Mouse (Mus musculus) spleen, postnatal 0 days (tissue): Measurements from ENCODE around the gene Fut2. TPM values are rescaled to one million over a fixed set of nuclear protein-coding genes. Genes with fewer than 3 reads are reported as not detected.

Experiments
- polyA plus RNA-seq: library from polyadenylated mRNA; unstranded; fragments of >200 nt; fragmentation: Nextera tagmentation; extraction: Ambion mirVana; gene quantifications from 2 replicates; pipeline ENCODE4 v1.2.1, GENCODE M21; 2015

Fut2 gene
- 0.10 and 0.32 TPM in 2 replicates for polyA plus RNA-seq

DNA sequence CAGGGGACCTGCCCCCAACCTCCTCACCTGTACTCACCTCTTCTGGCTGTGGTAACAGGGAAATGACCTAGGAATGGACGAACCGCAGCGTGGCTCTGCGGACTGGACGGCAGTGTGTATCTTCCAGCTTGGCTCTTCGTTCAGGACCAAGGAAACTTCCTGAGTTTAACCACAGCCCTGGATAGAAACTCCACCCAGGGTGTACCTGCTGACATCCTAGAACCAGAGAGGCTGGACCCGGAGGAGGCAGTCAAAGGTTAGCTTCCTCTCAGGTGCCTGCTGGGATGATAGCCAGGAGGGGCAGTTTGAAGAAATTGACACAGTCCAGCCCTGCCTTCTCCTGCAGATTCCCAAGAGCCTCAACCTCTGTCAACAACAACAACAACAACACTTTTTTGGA is at the start of gene Fut2:
Gene Fut2, minus strand, starts transcription at position 234 of the 400 bp plus-strand sequence.

GRCm38 (mm10) chr7:45715090-45715708 is 49.0 kb upstream of the Fut2 start, which contains the start of gene Rpl18:
Rpl18 (plus strand) TSS chr7:45715457.

GRCm38 (mm10) chr7:45704730-45705442 is 38.7 kb upstream of the Fut2 start, which contains the start of gene Dbp:
Dbp (plus strand) TSS chr7:45705088.

DNA sequence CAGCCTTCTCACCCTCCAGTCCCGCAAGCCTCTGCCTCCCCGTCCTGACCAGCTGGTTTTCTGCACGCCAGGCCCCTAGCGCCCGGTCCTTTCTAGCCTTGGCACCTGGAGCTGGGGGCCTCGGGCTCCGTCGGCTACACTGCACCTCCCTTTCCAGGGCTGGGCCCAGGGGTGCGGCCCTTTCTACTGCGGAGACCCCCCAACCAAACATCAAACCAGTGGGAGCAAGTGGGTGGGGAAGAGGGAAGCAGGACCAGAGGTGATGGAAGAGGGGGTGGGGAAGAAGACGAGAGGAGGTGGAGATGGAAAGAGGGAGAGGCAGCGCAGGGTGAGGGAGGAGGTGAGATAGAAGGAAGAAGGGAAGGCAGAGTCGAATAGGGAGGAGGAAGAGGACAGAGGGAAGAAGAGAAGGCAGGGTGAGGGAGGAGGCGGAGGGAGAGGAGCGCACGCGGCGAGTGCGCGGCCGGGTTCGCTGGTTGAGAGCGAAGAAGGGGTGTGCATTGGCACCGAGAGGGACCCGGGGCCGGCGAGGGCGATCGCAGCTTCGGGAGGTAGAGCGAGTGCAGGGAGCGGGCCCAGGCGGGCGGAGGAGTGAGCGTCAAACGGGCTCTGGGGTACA is 33.4 kb upstream of the Fut2 start, which contains the start of gene Car11:
Gene Car11, plus strand, starts transcription at position 321 of the 619 bp plus-strand sequence.

DNA sequence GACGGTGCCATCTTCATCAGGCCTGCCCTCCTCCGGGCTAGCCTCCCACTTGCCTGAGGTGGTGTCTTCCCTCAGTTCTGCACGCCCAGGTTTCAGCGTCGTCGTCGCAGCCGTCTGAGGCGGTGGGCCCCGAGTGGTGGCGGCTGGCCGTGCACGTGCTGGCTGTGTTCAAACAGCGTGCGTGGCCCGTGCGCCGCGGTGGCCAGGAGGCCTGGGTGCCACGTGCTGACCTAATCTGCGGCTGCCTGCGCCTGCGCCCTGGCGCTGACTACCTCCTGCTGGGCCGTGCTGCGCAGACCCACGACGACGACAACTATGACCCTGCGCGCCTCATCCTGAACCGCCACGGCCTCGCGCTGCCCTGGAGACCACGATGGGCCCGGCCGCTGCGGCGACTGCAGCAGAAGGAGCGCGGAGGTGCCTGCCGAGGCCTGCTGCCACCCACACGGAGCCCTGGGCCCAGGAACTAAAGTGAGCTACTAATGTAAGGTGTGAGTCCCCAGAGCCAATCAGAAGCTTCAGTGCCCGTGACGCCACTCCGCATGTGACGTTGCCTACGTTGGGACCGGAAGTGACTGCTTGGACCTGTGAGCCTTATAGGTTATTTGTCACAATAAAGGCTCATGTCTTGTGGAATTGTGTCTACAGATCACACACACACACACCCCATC is 27.9 kb upstream of the Fut2 start, which contains the start of gene Sec1:
Gene Sec1, minus strand, starts transcription at position 482 of the 671 bp plus-strand sequence.

GRCm38 (mm10) chr7:45683396-45684050 is 17.3 kb upstream of the Fut2 start, which contains the start of gene Ntn5:
Ntn5 (plus strand) TSS chr7:45684022.

DNA sequence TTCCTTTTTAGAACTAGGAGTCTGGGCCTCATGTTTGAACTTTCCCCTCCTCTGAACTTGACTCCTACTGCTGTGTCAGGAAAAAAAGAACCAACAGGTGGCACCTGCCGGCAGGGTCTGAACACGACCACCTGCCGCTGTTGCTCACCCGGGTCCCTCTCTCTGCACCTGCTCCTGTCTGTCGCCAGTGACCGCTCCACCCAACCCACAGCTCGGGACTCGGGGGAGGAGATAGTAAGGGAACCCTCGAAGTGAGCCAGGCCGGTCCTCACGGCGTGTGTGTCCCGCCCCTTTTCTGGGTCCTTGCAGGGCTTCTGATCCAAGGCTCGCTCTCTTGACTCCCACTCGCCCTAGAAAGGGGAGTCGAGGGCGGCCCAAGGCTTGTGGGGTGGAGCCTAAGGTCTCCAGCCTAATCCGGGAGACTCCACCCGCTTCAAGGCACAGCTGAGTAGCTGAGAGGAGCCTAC is 26.6 kb downstream of the Fut2 start, which contains the start of gene Mamstr:
Gene Mamstr, plus strand, starts transcription at position 417 of the 467 bp plus-strand sequence.

DNA sequence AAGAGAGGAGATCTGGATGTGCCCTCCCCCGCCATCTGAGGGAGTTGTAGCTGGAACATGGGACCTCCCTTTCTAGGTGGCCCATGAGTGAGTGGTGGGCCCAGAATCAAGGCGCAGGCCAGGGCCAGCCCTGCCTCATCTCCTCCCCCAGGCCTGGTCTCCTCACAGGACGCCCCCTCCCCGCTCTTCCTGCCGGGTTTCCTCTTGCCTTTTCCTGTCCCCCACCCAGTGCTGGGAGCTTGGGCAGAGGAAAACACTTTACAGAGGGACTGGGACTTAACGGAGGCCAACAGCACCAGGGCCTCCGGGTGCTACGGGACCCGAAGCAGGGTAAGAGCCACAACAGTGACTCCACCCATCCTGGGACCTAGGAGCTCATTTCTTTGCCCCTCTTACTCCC is 38.9 kb downstream of the Fut2 start, which contains the start of gene Rasip1:
Gene Rasip1, plus strand, starts transcription at position 228 of the 400 bp plus-strand sequence.

DNA sequence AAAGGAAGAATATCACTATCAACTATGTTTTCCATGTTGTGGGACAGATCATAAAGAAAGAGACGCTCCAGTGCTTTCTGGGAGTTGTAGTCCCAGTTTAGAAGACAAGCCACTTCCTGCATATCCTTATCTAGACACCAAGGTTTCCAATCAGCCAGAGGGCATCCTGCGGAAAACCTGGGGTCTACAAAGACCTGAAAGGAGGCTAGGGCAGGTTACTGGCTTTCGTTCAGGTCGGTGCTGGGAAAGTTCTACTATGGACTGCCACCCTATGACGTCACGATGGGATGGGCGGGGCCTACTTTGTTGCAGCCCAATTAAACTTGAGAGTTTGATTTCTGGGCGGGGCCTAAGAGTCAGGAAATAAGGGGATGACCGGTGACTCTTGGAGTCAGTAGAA is 44.8 kb downstream of the Fut2 start, which contains the start of gene Izumo1:
Gene Izumo1, plus strand, starts transcription at position 369 of the 400 bp plus-strand sequence.

DNA sequence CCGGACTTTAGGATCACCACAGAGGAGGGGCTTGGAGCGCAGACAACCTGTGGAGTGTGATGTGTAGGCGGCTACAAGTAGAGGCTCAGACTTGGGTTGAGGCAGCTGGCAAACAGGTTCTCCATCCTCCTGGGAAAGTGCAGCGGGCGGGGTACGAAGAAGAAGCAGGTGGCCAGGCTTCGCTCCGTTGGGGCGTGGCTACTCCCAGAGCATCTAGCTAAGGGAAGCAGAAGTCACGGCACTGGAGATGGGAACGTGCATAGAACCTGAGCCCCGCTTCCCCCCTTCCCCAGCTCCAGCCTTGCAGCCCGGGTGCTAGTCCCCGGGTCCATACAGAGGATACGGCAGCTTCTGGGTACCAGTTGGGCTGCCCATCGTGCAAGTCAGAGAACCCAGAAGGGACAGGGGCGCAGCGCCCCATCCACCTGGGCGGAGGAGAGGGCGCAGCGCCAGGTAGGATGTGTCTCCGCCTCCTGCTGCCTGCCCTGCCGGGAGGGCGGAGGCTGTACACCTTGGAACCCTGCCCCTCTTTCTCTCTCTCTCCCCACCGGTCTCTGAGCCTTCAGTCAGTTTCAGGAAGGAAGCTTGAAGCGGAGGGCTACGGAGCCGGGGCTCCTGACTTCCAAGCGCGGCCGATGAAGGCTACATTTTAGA is 49.0 kb downstream of the Fut2 start, which contains the start of gene Fut1:
Gene Fut1, plus strand, starts transcription at position 248 of the 654 bp plus-strand sequence.

Other genes with a start within 250 kb of the Fut2 start
- not detected in 2 replicates for gene Lhb, start 245.6 kb downstream of the Fut2 start, polyA plus RNA-seq
- gene Gys1, start 231.6 kb downstream of the Fut2 start, polyA plus RNA-seq: 5.7 and 6.9 TPM in 2 replicates
- gene Ruvbl2, start 228.3 kb downstream of the Fut2 start, polyA plus RNA-seq: 97.6 and 107 TPM in 2 replicates
- 4,601 and 4,690 TPM in 2 replicates for gene Ftl1, start 206.5 kb downstream of the Fut2 start, polyA plus RNA-seq
- gene Bax, start 199.5 kb downstream of the Fut2 start, polyA plus RNA-seq: 119 TPM in 2 replicates
- gene Tulp2, start 184.5 kb downstream of the Fut2 start, polyA plus RNA-seq: 0.73 and 0.78 TPM in 2 replicates
- not detected in 2 replicates for gene Gm45808, start 179.6 kb downstream of the Fut2 start, polyA plus RNA-seq
- gene Dhdh, start 177.6 kb downstream of the Fut2 start, polyA plus RNA-seq: 2.0 and 2.8 TPM in 2 replicates
- gene Nucb1, start 156.0 kb downstream of the Fut2 start, polyA plus RNA-seq: 129 and 141 TPM in 2 replicates
- 173 and 199 TPM in 2 replicates for gene Ppp1r15a, start 140.1 kb downstream of the Fut2 start, polyA plus RNA-seq
- gene Plekha4, start 140.1 kb downstream of the Fut2 start, polyA plus RNA-seq: 1.6 and 2.5 TPM in 2 replicates
- gene Hsd17b14, start 111.5 kb downstream of the Fut2 start, polyA plus RNA-seq: 1.5 and 1.7 TPM in 2 replicates
- gene Bcat2, start 96.2 kb downstream of the Fut2 start, polyA plus RNA-seq: 47.3 and 52.6 TPM in 2 replicates
- gene Fgf21, start 50.9 kb downstream of the Fut2 start, polyA plus RNA-seq: 0.13 TPM in 1 of 2 replicates, not detected in the other
- not detected in 2 replicates for gene Fut1, start 49.1 kb downstream of the Fut2 start, polyA plus RNA-seq
- 0.06 TPM in 1 of 2 replicates, not detected in the other for gene Izumo1, start 44.6 kb downstream of the Fut2 start, polyA plus RNA-seq
- gene Rasip1, start 38.9 kb downstream of the Fut2 start, polyA plus RNA-seq: 7.4 and 9.0 TPM in 2 replicates
- gene Mamstr, start 26.4 kb downstream of the Fut2 start, polyA plus RNA-seq: 2.5 and 3.1 TPM in 2 replicates
- gene Ntn5, start 17.6 kb upstream of the Fut2 start, polyA plus RNA-seq: not detected in 2 replicates
- gene Sec1, start 28.0 kb upstream of the Fut2 start, polyA plus RNA-seq: 0.10 TPM in 1 of 2 replicates, not detected in the other
- gene Car11, start 33.4 kb upstream of the Fut2 start, polyA plus RNA-seq: 0.72 and 1.8 TPM in 2 replicates
- gene Dbp, start 38.7 kb upstream of the Fut2 start, polyA plus RNA-seq: 2.1 and 2.9 TPM in 2 replicates
- 888 and 898 TPM in 2 replicates for gene Rpl18, start 49.1 kb upstream of the Fut2 start, polyA plus RNA-seq
- 9.7 and 11.7 TPM in 2 replicates for gene Sphk2, start 51.6 kb upstream of the Fut2 start, polyA plus RNA-seq
- gene Fam83e, start 54.8 kb upstream of the Fut2 start, polyA plus RNA-seq: 0.29 and 0.65 TPM in 2 replicates
- gene Spaca4, start 59.4 kb upstream of the Fut2 start, polyA plus RNA-seq: not detected in 2 replicates
- 0.24 TPM in 1 of 2 replicates, not detected in the other for gene Lmtk3, start 117.3 kb upstream of the Fut2 start, polyA plus RNA-seq
- 0.42 and 0.79 TPM in 2 replicates for gene Sult2b1, start 118.3 kb upstream of the Fut2 start, polyA plus RNA-seq
- 36.4 and 37.5 TPM in 2 replicates for gene Cyth2, start 148.2 kb upstream of the Fut2 start, polyA plus RNA-seq
- 0.18 and 0.21 TPM in 2 replicates for gene Kcnj14, start 158.4 kb upstream of the Fut2 start, polyA plus RNA-seq
- 30.0 and 31.3 TPM in 2 replicates for gene Grwd1, start 164.6 kb upstream of the Fut2 start, polyA plus RNA-seq
- 24.3 and 27.4 TPM in 2 replicates for gene Kdelr1, start 206.4 kb upstream of the Fut2 start, polyA plus RNA-seq
- 0.19 and 0.33 TPM in 2 replicates for gene Grin2d, start 212.0 kb upstream of the Fut2 start, polyA plus RNA-seq
- 1.4 and 1.5 TPM in 2 replicates for gene Syngr4, start 230.3 kb upstream of the Fut2 start, polyA plus RNA-seq
- gene Tmem143, start 230.5 kb upstream of the Fut2 start, polyA plus RNA-seq: 3.2 and 4.1 TPM in 2 replicates